Comparison of ENCODE assay signal across 27 mouse cellular contexts in genomic region chr8:104733753-104734152, GRCm38 (mm10). TPM values are rescaled to one million over a fixed set of nuclear protein-coding genes. Genes with fewer than 3 reads are reported as not detected.
DNase-seq lines count a peak whose midpoint lies in the region; ATAC-seq and TF ChIP-seq lines count a peak whose summit lies in the region.
"Had no signal": no experiment of that assay in that cellular context is flagged by ENCODE, and none has a peak within 500 bp of the region (broad histone marks: within the 10 kb centered on the region; RNA-seq: fewer than 3 reads in every experiment).

Gene Ces2a, plus strand, starts transcription at chr8:104734003.

- WGBS in liver, embryonic 12.5 days (ENCODE audit: insufficient replicate concordance): 48% methylated on average over 1 of the region's 1 CpGs
- WGBS in intestine, postnatal 0 days: 25% methylated on average over 1 of the region's 1 CpGs
- 50% methylated on average over 1 of the region's 1 CpGs for WGBS in liver, embryonic 14.5 days (ENCODE audit: insufficient replicate concordance)
- WGBS in small intestine, adult 2 months: 15% methylated on average over 1 of the region's 1 CpGs
- WGBS in lung, adult 2 months: 81% methylated on average over 1 of the region's 1 CpGs
- WGBS in midbrain, embryonic 10.5 days: 85% methylated on average over 1 of the region's 1 CpGs

- no peaks in the 10 kb centered on the region for H3K27me3 ChIP-seq in liver, embryonic 12.5 days (replicated peaks)
- H3K27me3 ChIP-seq in intestine, postnatal 0 days (replicated peaks; ENCODE audit: control insufficient read depth, insufficient read depth, low read length): no peaks in the 10 kb centered on the region
- no peaks in the 10 kb centered on the region for H3K27me3 ChIP-seq in liver, embryonic 14.5 days (ENCODE audit: control insufficient read depth, insufficient read depth, low read length)
- no peaks in the 10 kb centered on the region for H3K27me3 ChIP-seq in small intestine, adult 2 months (ENCODE audit: control insufficient read depth, insufficient read depth, low read length)
- no peaks in the 10 kb centered on the region for H3K27me3 ChIP-seq in midbrain, embryonic 10.5 days (ENCODE audit: low read depth, poor library complexity, severe bottlenecking)
- H3K27me3 ChIP-seq: embryonic facial prominence, embryonic 15.5 days; heart, embryonic 15.5 days had no signal

- no peak for TF ChIP-seq CTCF in intestine, postnatal 0 days (IDR thresholded peaks at IDR 0.05; ENCODE audit: low read depth)
- no peak for TF ChIP-seq CTCF in liver, embryonic 14.5 days (IDR thresholded peaks at IDR 0.05; ENCODE audit: low read depth)
- TF ChIP-seq CTCF in small intestine, adult 2 months (IDR thresholded peaks at IDR 0.05; ENCODE audit: extremely low read depth, insufficient read length, insufficient replicate concordance, low read depth, low read length): no peak
- no peak for TF ChIP-seq CTCF in lung, adult 2 months (IDR thresholded peaks at IDR 0.05; ENCODE audit: insufficient read depth, low read length)

- H3K4me1 ChIP-seq in liver, embryonic 12.5 days: no peaks in the 10 kb centered on the region
- H3K4me1 ChIP-seq in intestine, postnatal 0 days (replicated peaks; ENCODE audit: control insufficient read depth, insufficient read depth, low read length): 0 out of 2 replicates have a peak, but pooled peaks cover 3% of the 10 kb centered on the region
- peaks cover 0 to 2% of the 10 kb centered on the region in 2 experiments; a peak in 1 of 4 replicates for H3K4me1 ChIP-seq in liver, embryonic 14.5 days (replicated peaks; ENCODE audit: control insufficient read depth in 2 of 2, insufficient read depth in 2 of 2, low read length in 1 of 2)
- H3K4me1 ChIP-seq in small intestine, adult 2 months (ENCODE audit: control insufficient read depth, insufficient read depth, insufficient read length, low read length): peaks cover 24% of the 10 kb centered on the region
- H3K4me1 ChIP-seq in lung, adult 2 months (ENCODE audit: control insufficient read depth, insufficient read depth, low read length): no peaks in the 10 kb centered on the region
- no peaks in the 10 kb centered on the region for H3K4me1 ChIP-seq in midbrain, embryonic 10.5 days
- H3K4me1 ChIP-seq: embryonic facial prominence, embryonic 15.5 days; forebrain, embryonic 10.5 days; heart, embryonic 15.5 days had no signal

- H3K27ac ChIP-seq in liver, embryonic 12.5 days: no peak within 1 kb of the TSS
- no peak within 1 kb of the TSS for H3K27ac ChIP-seq in intestine, postnatal 0 days (ENCODE audit: low read depth, low read length)
- no peak within 1 kb of the TSS for H3K27ac ChIP-seq in liver, embryonic 14.5 days
- peak within 1 kb of the TSS; percentile 97 for H3K27ac ChIP-seq in small intestine, adult 2 months (ENCODE audit: insufficient read depth, low read depth, low read length)
- H3K27ac ChIP-seq in midbrain, embryonic 10.5 days (replicated peaks): no peak within 1 kb of the TSS
- H3K27ac ChIP-seq: embryonic facial prominence, embryonic 15.5 days; forebrain, embryonic 10.5 days; heart, adult 2 months; heart, embryonic 15.5 days had no signal

- no peak for DNase-seq in liver
- DNase-seq in liver, embryonic 14.5 days (ENCODE audit: low read depth in 3 of 3, low spot score in 3 of 3): peak in 1 of 3 experiments; percentile 4
- DNase-seq in thymus, postnatal 0 days (ENCODE audit: low spot score): no peak
- no peak for DNase-seq in lung, adult 2 months
- DNase-seq in midbrain, embryonic 10.5 days (ENCODE audit: low spot score): no peak
- DNase-seq: adrenal gland, adult 2 months; adrenal gland, postnatal 36 days; cerebellum, adult 11 months; cerebellum, adult 8-10 months; cerebellum, postnatal 14 days; embryo, embryonic 11 days; gastrocnemius, postnatal 10 days; heart, adult 2 months; heart, postnatal 36 days had no signal

- no peak within 1 kb of the TSS for H3K9ac ChIP-seq in liver, embryonic 12.5 days
- H3K9ac ChIP-seq in intestine, postnatal 0 days (ENCODE audit: low read depth, low read length): no peak within 1 kb of the TSS
- no peak within 1 kb of the TSS for H3K9ac ChIP-seq in liver, embryonic 14.5 days (replicated peaks)
- H3K9ac ChIP-seq: embryonic facial prominence, embryonic 15.5 days; heart, embryonic 15.5 days had no signal

- ATAC-seq in liver, embryonic 12.5 days: no peak
- ATAC-seq in intestine, postnatal 0 days: peak; percentile 66; the same call in 1 of the 2 replicates
- no peak for ATAC-seq in liver, embryonic 14.5 days (ENCODE audit: insufficient read depth)
- ATAC-seq: forebrain, embryonic 16.5 days had no signal

- H3K36me3 ChIP-seq in liver, embryonic 12.5 days: no peaks in the 10 kb centered on the region
- no peaks in the 10 kb centered on the region for H3K36me3 ChIP-seq in intestine, postnatal 0 days (ENCODE audit: control insufficient read depth, insufficient read depth)
- H3K36me3 ChIP-seq in liver, embryonic 14.5 days (replicated peaks; ENCODE audit: control insufficient read depth, insufficient read depth, low read depth): no peaks in the 10 kb centered on the region
- peaks cover 8% of the 10 kb centered on the region for H3K36me3 ChIP-seq in small intestine, adult 2 months (ENCODE audit: control insufficient read depth, insufficient read depth, low read length)
- H3K36me3 ChIP-seq in midbrain, embryonic 10.5 days: no peaks in the 10 kb centered on the region
- H3K36me3 ChIP-seq: embryonic facial prominence, embryonic 15.5 days; forebrain, embryonic 10.5 days; heart, embryonic 15.5 days had no signal

- 0 out of 2 replicates have a peak within 1 kb of the TSS, but pooled peaks have one; percentile 4 for H3K4me2 ChIP-seq in liver, embryonic 12.5 days
- no peak within 1 kb of the TSS for H3K4me2 ChIP-seq in intestine, postnatal 0 days (replicated peaks; ENCODE audit: low read depth)
- H3K4me2 ChIP-seq in liver, embryonic 14.5 days (ENCODE audit: low read depth): 0 out of 2 replicates have a peak within 1 kb of the TSS, but pooled peaks have one; percentile 28
- H3K4me2 ChIP-seq: embryonic facial prominence, embryonic 15.5 days; heart, embryonic 11.5 days; heart, embryonic 15.5 days had no signal

- TF ChIP-seq EP300 in liver, embryonic 14.5 days (IDR thresholded peaks at IDR 0.05; ENCODE audit: low read depth): no peak

- H3K4me3 ChIP-seq in liver, embryonic 12.5 days: no peak within 1 kb of the TSS
- no peak within 1 kb of the TSS for H3K4me3 ChIP-seq in intestine, postnatal 0 days (ENCODE audit: low read depth, low read length)
- no peak within 1 kb of the TSS for H3K4me3 ChIP-seq in liver, embryonic 14.5 days (ENCODE audit: insufficient read depth in 1 of 2, low read depth in 2 of 2, low read length in 2 of 2)
- H3K4me3 ChIP-seq in small intestine, adult 2 months (ENCODE audit: low read depth, low read length): peak within 1 kb of the TSS; percentile 63
- H3K4me3 ChIP-seq in lung, adult 2 months (replicated peaks; ENCODE audit: extremely low read depth, low read depth, low read length): no peak within 1 kb of the TSS
- H3K4me3 ChIP-seq in midbrain, embryonic 10.5 days: no peak within 1 kb of the TSS
- H3K4me3 ChIP-seq: embryonic facial prominence, embryonic 15.5 days; erythroblast, embryonic 14.5 days; forebrain, embryonic 10.5 days; heart, adult 2 months; heart, embryonic 15.5 days had no signal

- H3K9me3 ChIP-seq in liver, embryonic 12.5 days (replicated peaks): no peaks in the 10 kb centered on the region
- H3K9me3 ChIP-seq in intestine, postnatal 0 days (ENCODE audit: control insufficient read depth): no peaks in the 10 kb centered on the region
- no peaks in the 10 kb centered on the region for H3K9me3 ChIP-seq in liver, embryonic 14.5 days (ENCODE audit: control insufficient read depth, low read length)
- H3K9me3 ChIP-seq in midbrain, embryonic 10.5 days (replicated peaks): no peaks in the 10 kb centered on the region
- H3K9me3 ChIP-seq: embryonic facial prominence, embryonic 15.5 days; forebrain, embryonic 10.5 days; heart, embryonic 15.5 days had no signal

- TF ChIP-seq POLR2A in small intestine, adult 2 months (IDR thresholded peaks at IDR 0.05; ENCODE audit: low read depth, low read length): 0 out of 2 replicates have a peak, but pooled peaks have one; percentile 44
- TF ChIP-seq POLR2A in lung, adult 2 months (IDR thresholded peaks at IDR 0.05; ENCODE audit: borderline replicate concordance, extremely low read depth, low read depth, low read length): no peak

RNA-seq across cellular contexts. Expression of gene Ces2a, which starts in this region (rescaled TPM):
- 2.7 and 3.7 TPM in 2 replicates for polyA plus RNA-seq in liver, embryonic 12.5 days (2016; fragmentation: Nextera tagmentation; extraction: Ambion mirVana)
- 5.4 and 6.1 TPM in 2 replicates for polyA plus RNA-seq in intestine, postnatal 0 days (2015; fragmentation: Nextera tagmentation; extraction: Ambion mirVana)
- polyA plus RNA-seq in liver, embryonic 14.5 days (2012; rRNA removed): 10.6 and 11.3 TPM in 2 replicates
- 9.9 and 12.1 TPM in 2 replicates for polyA plus RNA-seq in liver, embryonic 14.5 days (2014; fragmentation: Nextera tagmentation; extraction: Ambion mirVana)
- polyA plus RNA-seq in small intestine, adult 2 months (2012; rRNA removed): 77.0 and 118 TPM in 2 replicates
- polyA plus RNA-seq in thymus, postnatal 0 days (2015; fragmentation: Nextera tagmentation; extraction: Ambion mirVana): 0.12 and 0.15 TPM in 2 replicates
- 0.14 and 0.55 TPM in 2 replicates for polyA plus RNA-seq in lung, adult 2 months (2012; rRNA removed)
- polyA plus RNA-seq in midbrain, embryonic 10.5 days (2016; fragmentation: Nextera tagmentation; extraction: Ambion mirVana): not detected in 2 replicates
- polyA plus RNA-seq: brain, embryonic 14.5 days; embryonic facial prominence, embryonic 11.5 days; embryonic facial prominence, embryonic 15.5 days; erythroblast, embryonic 14.5 days; forebrain, embryonic 10.5 days; forebrain, embryonic 16.5 days; frontal cortex, adult 2 months; heart, adult 2 months; heart, embryonic 11.5 days; heart, embryonic 15.5 days; hindbrain, embryonic 11.5 days had no signal
